Mouse (Mus musculus): Measurements from ENCODE around the gene Dnah9. TPM values are rescaled to one million over a fixed set of nuclear protein-coding genes. Genes with fewer than 3 reads are reported as not detected.

The Dnah9 gene
- total and polyA plus RNA-seq, 2 experiments from 2014 or later: 2.7 to 3.5 TPM

GRCm38 (mm10) chr11:65787421-65788151 is 380.8 kb downstream of the Dnah9 start:
- Histone ChIP-seq H3K27me3 (ENCODE audit: insufficient read depth, low read length) (no peaks in the 10 kb centered on the region), H3K4me1 (ENCODE audit: insufficient read depth, low read length) (peaks cover 7% of the 10 kb centered on the region), H3K36me3 (ENCODE audit: insufficient read depth, low read length) (no peaks in the 10 kb centered on the region), H3K9ac (replicated peaks; ENCODE audit: low read length) (peak overlapping the region; percentile 99), H3K4me3 (ENCODE audit: low read length) (peak overlapping the region; percentile 96), H3K4me2 (ENCODE audit: low read depth, low read length) (peak overlapping the region; percentile 81), H3K9me3 (ENCODE audit: low read length) (no peaks in the 10 kb centered on the region), H3K27ac (peak overlapping the region; percentile 84)
- peak; percentile 92 for ATAC-seq
- under 1% methylated on average over 40 of the region's 71 CpGs for WGBS
- TF ChIP-seq CTCF (IDR thresholded peaks at IDR 0.05; ENCODE audit: low read depth): no peak
- DNase-seq (ENCODE audit: low spot score): peak; percentile 13

- H3K4me1 ChIP-seq (ENCODE audit: insufficient read depth, low read length): peaks cover 7% of the 10 kb centered on the region
- DNase-seq (ENCODE audit: low spot score) (no peak), ATAC-seq (no peak)
- TF ChIP-seq CTCF (IDR thresholded peaks at IDR 0.05; ENCODE audit: low read depth): no peak
- H3K27me3 ChIP-seq (ENCODE audit: insufficient read depth, low read length): no peaks in the 10 kb centered on the region
- no peaks in the 10 kb centered on the region for H3K9me3 ChIP-seq (ENCODE audit: low read length)
- peak overlapping the region; percentile 81 for H3K4me2 ChIP-seq (ENCODE audit: low read depth, low read length)
- no peak overlapping the region for H3K9ac ChIP-seq (replicated peaks; ENCODE audit: low read length)
- WGBS: 87% methylated on average over 2 of the region's 2 CpGs
- peak overlapping the region; percentile 96; the same call in 1 of the 2 replicates for H3K4me3 ChIP-seq (ENCODE audit: low read length)
- H3K36me3 ChIP-seq (ENCODE audit: insufficient read depth, low read length): no peaks in the 10 kb centered on the region
- no peak overlapping the region for H3K27ac ChIP-seq
These were observed 382.2 kb downstream of the Dnah9 start for GRCm38 (mm10) chr11:65786160-65786559.

- 95% methylated on average over 3 of the region's 3 CpGs for WGBS
- no peak for TF ChIP-seq CTCF (IDR thresholded peaks at IDR 0.05; ENCODE audit: low read depth)
These were observed 386.8 kb downstream of the Dnah9 start for GRCm38 (mm10) chr11:65781596-65781995.

More at GRCm38 (mm10) chr11:65781596-65781995, 386.8 kb downstream of the Dnah9 start:
- no peaks in the 10 kb centered on the region for H3K27me3 ChIP-seq (ENCODE audit: insufficient read depth, low read length)
- no peak overlapping the region for H3K9ac ChIP-seq (replicated peaks; ENCODE audit: low read length)
- DNase-seq (ENCODE audit: low spot score) (no peak), ATAC-seq (no peak)
- H3K4me3 ChIP-seq (ENCODE audit: low read length): no peak overlapping the region
- no peak overlapping the region for H3K27ac ChIP-seq
- H3K4me1 ChIP-seq (ENCODE audit: insufficient read depth, low read length): peaks cover 15% of the 10 kb centered on the region
- no peaks in the 10 kb centered on the region for H3K36me3 ChIP-seq (ENCODE audit: insufficient read depth, low read length)
- no peak overlapping the region for H3K4me2 ChIP-seq (ENCODE audit: low read depth, low read length)
- H3K9me3 ChIP-seq (ENCODE audit: low read length): no peaks in the 10 kb centered on the region

Measured in hindbrain, postnatal 0 days (tissue).